Mouse (Mus musculus) lung, postnatal 0 days (tissue): ENCODE results near the gene Nwd2. TPM values are rescaled to one million over a fixed set of nuclear protein-coding genes. Genes with fewer than 3 reads are reported as not detected.

Experiments used
- ATAC-seq: fragments of 200-750 bp; cut with Nextera tagmentation; 2 replicates; pipeline ENCODE4 v1.8.0; 2017; ENCODE audit warnings: moderate library complexity
- DNase-seq: peaks from one replicate; pipeline ENCODE4 v3.0.0-alpha.2; 2016; ENCODE audit warnings: low spot score
- H3K27ac ChIP-seq: fragments of 300-500 bp; sonication (generic); 2 replicates; pipeline ENCODE4 v1.5.1; 2014; ENCODE audit warnings: antibody characterized with exemption, mild to moderate bottlenecking, low read length, mixed read lengths
- H3K27me3 ChIP-seq: fragments of 300-500 bp; sonication (generic); replicated peaks from 2 replicates; pipeline ENCODE4 v1.6.1; 2014; ENCODE audit warnings: low read length, mixed read lengths; ENCODE audit not compliant: insufficient read depth
- H3K36me3 ChIP-seq: fragments of 300-500 bp; sonication (generic); 2 replicates; pipeline ENCODE4 v1.6.1; 2014; ENCODE audit warnings: low read length, mixed read lengths; ENCODE audit not compliant: insufficient read depth
- H3K4me1 ChIP-seq: fragments of 300-500 bp; sonication (generic); 2 replicates; pipeline ENCODE4 v1.6.1; 2014; ENCODE audit warnings: antibody characterized with exemption, low read depth, low read length, mixed read lengths; ENCODE audit not compliant: insufficient read depth
- H3K4me2 ChIP-seq: fragments of 300-500 bp; sonication (generic); replicated peaks from 2 replicates; pipeline ENCODE4 v1.6.1; 2014; ENCODE audit warnings: low read depth, mild to moderate bottlenecking, low read length, moderate library complexity, mixed read lengths
- H3K4me3 ChIP-seq: fragments of 300-500 bp; sonication (generic); 2 replicates; pipeline ENCODE4 v1.5.1; 2014; ENCODE audit warnings: low read depth, low read length
- H3K9ac ChIP-seq: fragments of 300-500 bp; sonication (generic); replicated peaks from 2 replicates; pipeline ENCODE4 v1.6.1; 2014; ENCODE audit warnings: low read depth, mild to moderate bottlenecking
- H3K9me3 ChIP-seq: fragments of 300-500 bp; sonication (generic); 2 replicates; pipeline ENCODE4 v1.6.1; 2016; ENCODE audit warnings: low read length, mixed read lengths
- CTCF ChIP-seq: IDR thresholded peaks from 2 replicates; pipeline ENCODE4 v1.5.1; 2016; ENCODE audit warnings: antibody characterized with exemption, mild to moderate bottlenecking
- EP300 ChIP-seq: IDR thresholded peaks from 2 replicates; pipeline ENCODE4 v1.6.1; 2016; ENCODE audit warnings: antibody characterized with exemption, mild to moderate bottlenecking, control low read depth
- WGBS: fragments of 180-500 bp; shearing (Covaris S2); extraction: QIAGEN DNeasy Blood & Tissue Kit; methylation state at CpG from one replicate; pipeline ENCODE4 v1.1.7; 2014; 5-methylcytosine and 5-hydroxymethylcytosine counted together
- polyA plus RNA-seq: library from polyadenylated mRNA; unstranded; fragments of >200 nt; fragmentation: Nextera tagmentation; extraction: Ambion mirVana; gene quantifications from 2 replicates; pipeline ENCODE4 v1.2.1, GENCODE M21; 2015

Nwd2 gene
- polyA plus RNA-seq, 1 experiment from 2014 or later, result 0.39 TPM

DNA sequence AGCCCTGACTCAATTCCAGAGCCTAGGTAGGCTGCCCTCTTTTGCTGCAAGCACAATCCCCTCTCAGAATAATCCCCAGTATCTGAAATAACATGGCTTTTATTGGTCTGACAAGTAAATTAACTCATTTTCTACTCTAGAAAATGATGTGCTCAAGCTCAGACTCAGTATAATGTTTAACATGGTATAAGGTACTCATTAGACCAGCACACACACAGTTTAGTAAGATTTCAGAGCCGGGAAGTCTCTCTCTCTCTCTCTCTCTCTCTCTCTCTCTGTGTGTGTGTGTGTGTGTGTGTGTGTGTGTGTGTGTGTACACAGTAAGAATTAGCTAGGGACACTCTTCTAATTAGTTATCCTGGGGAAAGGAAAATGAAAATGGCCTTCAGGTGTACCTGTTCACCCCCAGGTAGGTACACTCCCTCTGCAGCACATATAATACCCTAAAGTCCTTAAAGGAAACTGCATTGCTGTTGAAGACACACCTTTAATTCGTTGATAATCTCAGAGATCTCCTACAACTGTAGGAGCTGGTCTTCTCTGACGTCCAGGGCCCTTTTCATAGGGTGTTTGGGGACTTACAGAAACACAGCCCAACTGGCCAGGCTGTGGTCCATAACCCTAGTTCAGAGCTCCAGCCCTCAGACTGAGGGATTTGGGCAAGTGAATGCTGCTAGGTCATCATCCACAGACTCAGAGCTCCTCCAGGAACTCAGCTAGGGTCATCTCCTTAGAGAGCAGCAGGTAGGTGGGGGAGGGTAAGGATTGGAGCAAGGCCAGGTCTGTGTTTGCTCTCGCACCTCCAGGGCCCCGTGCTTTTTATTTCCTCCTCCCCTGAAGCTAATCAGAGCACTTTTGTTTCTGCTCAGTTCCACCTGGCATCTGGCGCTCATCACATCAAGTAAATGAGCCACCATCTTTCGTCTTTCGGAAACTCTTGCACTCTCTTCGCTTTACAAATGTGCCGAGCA is 174.7 kb downstream of the Nwd2 start:
- Histone ChIP-seq H3K4me3 (no peak overlapping the region), H3K36me3 (no peaks in the 10 kb centered on the region), H3K4me1 (no peaks in the 10 kb centered on the region; the same call in 1 of the 2 replicates), H3K9ac (no peak overlapping the region), H3K4me2 (no peak overlapping the region), H3K27ac (peak overlapping the region; percentile 21; the same call in 1 of the 2 replicates), H3K9me3 (no peaks in the 10 kb centered on the region), H3K27me3 (no peaks in the 10 kb centered on the region)
- DNase-seq, result peak; percentile 62
- WGBS, result 53% methylated on average over 10 of the region's 10 CpGs
- ATAC-seq, result peak; percentile 27; the same call in 1 of the 2 replicates
- TF ChIP-seq CTCF (no peak), EP300 (no peak)

DNA sequence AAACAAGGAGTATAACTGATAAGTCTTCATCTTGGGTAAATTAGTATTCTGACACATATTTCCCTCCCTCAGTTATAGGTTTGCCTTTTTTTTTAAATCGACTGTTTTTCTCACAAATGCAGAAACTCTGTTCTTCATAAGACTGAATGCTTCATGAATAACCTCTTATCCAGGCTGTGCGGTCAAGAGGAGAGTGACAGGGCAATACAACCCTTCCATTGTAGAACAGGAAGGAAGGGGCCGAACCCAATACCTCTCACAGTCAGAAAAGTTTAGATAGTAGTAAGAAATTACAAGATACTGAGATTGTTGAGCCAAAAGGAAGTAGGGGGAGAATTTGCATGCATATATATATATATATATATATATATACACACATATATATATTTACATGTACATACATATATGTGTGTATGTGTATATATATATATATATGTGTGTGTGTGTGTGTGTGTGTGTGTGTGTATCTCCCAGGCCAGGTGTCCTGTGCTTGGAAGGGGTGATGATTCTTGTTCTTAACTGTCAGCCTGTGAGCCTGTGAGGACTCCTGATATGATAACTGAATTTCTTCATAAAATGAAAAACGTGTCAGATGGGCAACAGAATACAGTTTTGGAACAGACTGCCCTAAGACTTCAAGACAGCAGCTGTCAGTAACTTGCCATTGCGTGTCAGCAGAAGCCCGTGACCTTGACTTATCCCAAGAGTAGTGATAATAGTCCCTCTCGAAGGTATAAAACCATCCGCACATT is 175.9 kb downstream of the Nwd2 start:
- TF ChIP-seq CTCF, result no peak
- no peak for TF ChIP-seq EP300
- Histone ChIP-seq H3K36me3 (no peaks in the 10 kb centered on the region), H3K4me2 (no peak overlapping the region), H3K27me3 (no peaks in the 10 kb centered on the region), H3K4me3 (no peak overlapping the region), H3K9ac (no peak overlapping the region), H3K9me3 (no peaks in the 10 kb centered on the region), H3K27ac (no peak overlapping the region), H3K4me1 (no peaks in the 10 kb centered on the region; the same call in 1 of the 2 replicates)
- 64% methylated on average over 8 of the region's 8 CpGs for WGBS
- no peak for ATAC-seq
- DNase-seq, result no peak

DNA sequence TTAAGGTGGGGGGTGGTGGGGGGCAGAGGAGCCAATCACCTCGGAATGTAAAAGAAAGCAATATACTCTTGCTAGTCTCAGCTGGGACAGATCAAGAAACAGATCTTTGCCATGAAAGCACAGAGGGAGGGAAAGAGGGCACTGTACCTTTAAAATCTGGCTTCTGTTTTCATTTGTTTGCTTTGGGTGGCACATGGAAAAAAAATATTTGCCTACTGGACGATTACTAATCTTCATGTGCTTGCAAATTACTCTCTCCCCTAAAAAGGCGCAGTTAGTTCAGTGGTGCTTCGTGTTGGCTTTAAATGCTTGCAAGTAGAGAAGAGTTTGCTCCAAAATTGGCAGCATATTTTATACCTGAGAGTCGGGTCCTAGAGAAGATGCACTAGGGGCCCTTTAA is 177.0 kb downstream of the Nwd2 start:
- no peak overlapping the region for H3K9ac ChIP-seq
- WGBS, result 44% methylated on average over 5 of the region's 5 CpGs
- no peaks in the 10 kb centered on the region for H3K9me3 ChIP-seq
- no peaks in the 10 kb centered on the region for H3K36me3 ChIP-seq
- H3K4me2 ChIP-seq, result peak overlapping the region; percentile 43; the same call in 1 of the 2 replicates
- TF ChIP-seq CTCF, result no peak
- TF ChIP-seq EP300, result no peak
- ATAC-seq (no peak), DNase-seq (peak; percentile 62)
- H3K27me3 ChIP-seq, result no peaks in the 10 kb centered on the region
- H3K4me3 ChIP-seq, result no peak overlapping the region
- H3K27ac ChIP-seq, result peak overlapping the region; percentile 17; the same call in 1 of the 2 replicates
- H3K4me1 ChIP-seq, result peaks cover 4% of the 10 kb centered on the region; the same call in 1 of the 2 replicates

DNA sequence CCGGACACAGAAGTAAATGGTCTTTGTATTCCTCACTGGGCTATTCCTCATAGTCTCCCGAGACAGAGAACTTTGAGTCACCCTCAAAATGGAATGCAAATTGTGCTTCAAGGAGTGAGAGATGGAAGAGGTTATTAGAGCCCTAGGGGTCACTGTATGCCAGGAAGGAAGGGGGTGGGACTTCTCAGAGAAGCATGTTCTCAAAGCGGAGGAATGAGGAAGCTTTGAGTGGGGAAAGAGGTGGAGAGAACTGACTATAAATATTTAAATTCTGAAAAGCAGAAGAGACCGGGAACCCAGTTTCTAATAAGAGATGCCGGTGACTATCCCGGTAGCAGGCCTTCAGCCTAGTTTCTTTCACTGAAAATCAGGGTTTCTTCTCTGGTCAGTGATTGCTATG is 178.1 kb downstream of the Nwd2 start:
- peak; percentile 63 for TF ChIP-seq EP300
- TF ChIP-seq CTCF, result peak; percentile 30; the same call in 1 of the 2 replicates
- H3K27ac ChIP-seq, result peak overlapping the region; percentile 70
- H3K36me3 ChIP-seq, result no peaks in the 10 kb centered on the region
- no peak overlapping the region for H3K9ac ChIP-seq
- no peaks in the 10 kb centered on the region for H3K27me3 ChIP-seq
- ATAC-seq (peak; percentile 76), DNase-seq (peak; percentile 93)
- 20% methylated on average over 6 of the region's 6 CpGs for WGBS
- peak overlapping the region; percentile 43 for H3K4me2 ChIP-seq
- peaks cover 4% of the 10 kb centered on the region; the same call in 1 of the 2 replicates for H3K4me1 ChIP-seq
- no peak overlapping the region for H3K4me3 ChIP-seq
- no peaks in the 10 kb centered on the region for H3K9me3 ChIP-seq

GRCm38 (mm10) chr5:63827415-63828053 is 178.6 kb downstream of the Nwd2 start:
- peak; percentile 50 for DNase-seq

More at GRCm38 (mm10) chr5:63827415-63828053, 178.6 kb downstream of the Nwd2 start:
- ATAC-seq, result peak; percentile 35
- Histone ChIP-seq H3K4me1 (peaks cover 4% of the 10 kb centered on the region; the same call in 1 of the 2 replicates), H3K36me3 (no peaks in the 10 kb centered on the region), H3K4me3 (no peak overlapping the region), H3K27me3 (no peaks in the 10 kb centered on the region), H3K4me2 (peak overlapping the region; percentile 43), H3K27ac (peak overlapping the region; percentile 70), H3K9ac (no peak overlapping the region), H3K9me3 (no peaks in the 10 kb centered on the region)
- no peak for TF ChIP-seq EP300
- no peak for TF ChIP-seq CTCF
- WGBS, result 27% methylated on average over 5 of the region's 5 CpGs
